Mouse (Mus musculus) lung, embryonic 15.5 days (tissue): ENCODE measurements at regions not wholly inside any gene's neighbourhood (a gene's known extent, or its start where the extent isn't known, plus 50 kb on each side); places are given as distances from the start of the nearest gene placed in this dataset.
A peak's percentile ranks its signal among the peaks of the same experiment; 100 is the strongest.

ENCODE experiments used
- ATAC-seq: fragments of 200-750 bp; cut with Nextera tagmentation; 2 replicates; pipeline ENCODE4 v1.8.0; 2017; ENCODE audit warnings: moderate number of reproducible peaks, borderline replicate concordance; ENCODE audit not compliant: low FRiP score, low TSS enrichment; ENCODE audit errors: extremely low read depth
- H3K27ac ChIP-seq: fragments of 300-500 bp; sonication (generic); 2 replicates; pipeline ENCODE4 v1.5.1; 2015; ENCODE audit warnings: moderate library complexity, mild to moderate bottlenecking, inconsistent platforms
- H3K27me3 ChIP-seq: fragments of 300-500 bp; sonication (generic); 2 replicates; pipeline ENCODE4 v1.6.1; 2015; ENCODE audit warnings: inconsistent platforms
- H3K36me3 ChIP-seq: fragments of 300-500 bp; sonication (generic); 2 replicates; pipeline ENCODE4 v1.6.1; 2015; ENCODE audit warnings: inconsistent platforms
- H3K4me1 ChIP-seq: fragments of 300-500 bp; sonication (generic); 2 replicates; pipeline ENCODE4 v1.6.1; 2015; ENCODE audit warnings: inconsistent platforms
- H3K4me2 ChIP-seq: fragments of 300-500 bp; sonication (generic); 2 replicates; pipeline ENCODE4 v1.6.1; 2015; ENCODE audit warnings: inconsistent platforms, mild to moderate bottlenecking, moderate library complexity
- H3K4me3 ChIP-seq: fragments of 300-500 bp; sonication (generic); 2 replicates; pipeline ENCODE4 v1.5.1; 2015; ENCODE audit warnings: mild to moderate bottlenecking, inconsistent platforms
- H3K9ac ChIP-seq: fragments of 300-500 bp; sonication (generic); 2 replicates; pipeline ENCODE4 v1.6.1; 2015; ENCODE audit warnings: inconsistent platforms
- H3K9me3 ChIP-seq: fragments of 300-500 bp; sonication (generic); 2 replicates; pipeline ENCODE4 v1.6.1; 2016; ENCODE audit warnings: inconsistent platforms
- WGBS: fragments of 180-500 bp; shearing (Covaris S2); methylation state at CpG from one replicate; pipeline ENCODE4 v1.1.7; 2015; 5-methylcytosine and 5-hydroxymethylcytosine counted together

DNA sequence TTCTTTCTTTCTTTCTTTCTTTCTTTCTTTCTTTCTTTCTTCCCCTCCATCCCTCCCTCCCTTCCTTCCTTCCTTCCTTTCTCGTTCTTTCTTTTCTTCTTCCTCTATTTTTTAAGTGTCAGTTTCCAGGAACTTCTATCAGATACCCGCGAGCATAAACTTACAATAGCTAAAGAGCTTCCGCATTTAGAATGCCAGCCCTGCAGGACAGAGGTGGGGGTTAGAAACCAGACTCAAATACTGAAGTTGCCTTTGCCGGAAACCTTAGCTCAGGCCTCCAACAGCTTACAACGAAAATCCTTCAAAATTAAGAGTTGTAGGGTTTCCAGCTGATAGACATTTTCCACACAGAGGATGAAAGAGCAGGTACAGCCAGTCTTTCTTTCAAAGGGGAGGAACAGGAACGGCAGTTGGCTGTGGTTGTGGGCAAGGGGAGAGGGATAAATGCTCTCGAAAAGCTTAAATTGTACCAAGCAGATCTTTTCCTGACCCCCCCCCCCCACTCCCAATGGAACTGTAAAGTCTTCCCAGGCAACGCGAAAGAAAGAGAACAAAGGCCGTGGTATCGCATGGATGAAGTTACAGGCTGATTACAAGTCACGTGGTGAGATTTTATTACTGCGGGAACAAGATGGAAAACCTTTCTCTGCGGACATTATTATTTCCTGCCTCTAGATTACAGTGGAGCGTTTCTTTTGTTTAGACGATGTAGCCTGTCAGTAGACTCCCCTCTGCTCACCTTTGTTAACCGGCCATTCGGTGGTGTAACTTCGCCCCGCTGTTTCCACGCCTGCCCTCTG lies 159.2 kb downstream of the Tgfb2 start:
- Histone ChIP-seq H3K27ac (no peak overlapping the region), H3K9me3 (no peaks in the 10 kb centered on the region), H3K4me3 (no peak overlapping the region), H3K9ac (no peak overlapping the region), H3K4me2 (no peak overlapping the region), H3K27me3 (no peaks in the 10 kb centered on the region), H3K4me1 (0 out of 2 replicates have a peak, but pooled peaks cover 2% of the 10 kb centered on the region), H3K36me3 (no peaks in the 10 kb centered on the region)
- 64% methylated on average over 22 of the region's 22 CpGs for WGBS
- ATAC-seq: no peak

DNA sequence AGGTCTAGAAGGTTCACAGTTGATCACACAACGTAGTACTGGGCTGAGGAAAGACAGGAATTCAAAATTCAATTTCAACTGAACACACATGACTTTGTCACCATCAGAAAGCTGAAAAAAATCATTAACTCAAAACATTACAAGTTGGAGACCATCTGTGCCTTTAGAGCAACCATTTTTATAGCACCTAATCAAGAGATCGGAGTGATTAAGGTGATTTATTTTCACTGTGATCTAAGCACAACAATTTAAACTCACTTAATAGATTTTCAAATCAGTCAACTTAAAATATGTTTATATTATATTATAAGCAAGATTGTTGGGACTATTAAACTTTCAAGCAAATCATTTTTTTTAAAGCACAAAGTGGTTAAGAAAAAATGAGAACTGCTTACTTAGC lies 165.7 kb downstream of the Tgfb2 start:
- no peak for ATAC-seq
- H3K9me3 ChIP-seq: no peaks in the 10 kb centered on the region
- H3K4me2 ChIP-seq: no peak overlapping the region
- no peak overlapping the region for H3K27ac ChIP-seq
- H3K4me3 ChIP-seq: no peak overlapping the region
- no peaks in the 10 kb centered on the region for H3K27me3 ChIP-seq
- H3K36me3 ChIP-seq: no peaks in the 10 kb centered on the region
- no peaks in the 10 kb centered on the region for H3K4me1 ChIP-seq
- 55% methylated on average over 2 of the region's 2 CpGs for WGBS
- H3K9ac ChIP-seq: no peak overlapping the region

DNA sequence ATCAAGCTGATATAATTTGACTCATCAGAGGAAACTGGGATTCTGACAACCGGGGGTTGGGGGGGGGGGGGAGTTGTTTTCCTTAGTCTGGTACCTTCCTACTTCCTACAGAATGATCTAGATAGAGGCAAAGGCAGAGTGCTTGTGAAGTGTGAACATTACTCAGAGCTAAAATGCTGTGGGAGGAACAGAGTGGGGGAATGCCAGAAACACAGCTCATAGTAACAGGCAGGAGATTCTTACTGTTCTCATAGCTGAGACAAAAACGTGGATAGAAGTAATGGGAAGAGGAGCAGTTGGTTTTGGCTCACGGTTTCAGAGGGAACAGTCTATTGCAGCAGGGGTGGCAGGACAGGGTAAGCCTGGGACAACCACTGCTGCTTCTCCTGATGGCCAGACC lies 167.6 kb downstream of the Tgfb2 start:
- no peak for ATAC-seq
- H3K4me3 ChIP-seq: no peak overlapping the region
- no peak overlapping the region for H3K4me2 ChIP-seq
- no peak overlapping the region for H3K27ac ChIP-seq
- WGBS: 73% methylated on average over 3 of the region's 3 CpGs
- no peak overlapping the region for H3K9ac ChIP-seq
- H3K4me1 ChIP-seq: no peaks in the 10 kb centered on the region
- H3K27me3 ChIP-seq: no peaks in the 10 kb centered on the region
- H3K36me3 ChIP-seq: no peaks in the 10 kb centered on the region
- no peaks in the 10 kb centered on the region for H3K9me3 ChIP-seq

DNA sequence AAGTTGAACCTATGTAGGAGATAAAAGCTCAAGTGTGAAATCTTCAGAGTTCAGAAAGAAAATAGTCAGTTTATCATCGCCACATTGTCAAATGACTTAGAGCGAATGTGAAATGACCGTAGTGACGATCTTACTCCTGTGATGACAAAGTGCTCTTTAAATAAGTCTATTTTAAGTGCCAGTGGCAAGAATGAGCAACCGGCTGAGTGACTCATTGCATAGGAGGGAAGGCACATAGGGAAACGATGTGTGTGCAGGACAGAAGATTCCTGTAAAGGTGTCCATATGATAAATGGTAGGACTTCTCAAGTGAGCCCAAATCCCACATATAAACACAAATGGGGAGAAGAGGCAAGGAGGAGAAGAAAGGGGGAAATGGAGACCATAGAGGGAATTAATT lies 189.8 kb downstream of the Tgfb2 start:
- no peak overlapping the region for H3K27ac ChIP-seq
- H3K4me2 ChIP-seq: no peak overlapping the region
- no peak overlapping the region for H3K4me3 ChIP-seq
- 56% methylated on average over 6 of the region's 6 CpGs for WGBS
- no peaks in the 10 kb centered on the region for H3K36me3 ChIP-seq
- no peaks in the 10 kb centered on the region for H3K9me3 ChIP-seq
- ATAC-seq: no peak
- H3K9ac ChIP-seq: no peak overlapping the region
- H3K27me3 ChIP-seq: no peaks in the 10 kb centered on the region
- H3K4me1 ChIP-seq: peaks cover 4% of the 10 kb centered on the region

GRCm38 (mm10) chr1:186515071-186515470 lies 190.7 kb downstream of the Tgfb2 start:
- H3K27ac ChIP-seq: no peak overlapping the region
- 35% methylated on average over 2 of the region's 2 CpGs for WGBS

DNA sequence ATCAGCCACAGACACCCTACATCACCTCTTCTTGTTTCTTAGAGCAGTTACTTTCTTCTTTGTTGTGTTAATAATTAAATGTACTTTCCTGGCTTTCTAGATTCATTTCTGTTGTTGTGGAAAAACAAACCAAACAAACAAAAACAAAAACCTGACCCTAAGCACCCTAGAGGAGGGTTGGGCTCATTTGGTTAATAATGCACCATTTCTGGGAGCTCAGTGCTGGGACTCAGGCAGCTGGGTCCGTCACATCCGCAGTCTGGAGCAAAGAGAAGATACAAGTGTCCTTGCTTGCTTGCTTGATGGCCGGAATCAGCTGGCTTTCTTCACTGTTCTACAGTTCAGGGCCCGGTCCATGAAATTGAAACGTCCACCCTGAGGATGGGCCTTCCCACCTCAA lies 191.9 kb downstream of the Tgfb2 start:
- H3K9me3 ChIP-seq: no peaks in the 10 kb centered on the region
- no peak overlapping the region for H3K4me3 ChIP-seq
- no peaks in the 10 kb centered on the region for H3K27me3 ChIP-seq
- ATAC-seq: no peak
- no peaks in the 10 kb centered on the region for H3K36me3 ChIP-seq
- peaks cover 9% of the 10 kb centered on the region for H3K4me1 ChIP-seq
- no peak overlapping the region for H3K27ac ChIP-seq
- 91% methylated on average over 5 of the region's 5 CpGs for WGBS
- H3K4me2 ChIP-seq: no peak overlapping the region
- no peak overlapping the region for H3K9ac ChIP-seq

More at GRCm38 (mm10) chr1:186515071-186515470, 190.7 kb downstream of the Tgfb2 start:
- Histone ChIP-seq H3K27me3 (no peaks in the 10 kb centered on the region), H3K9me3 (no peaks in the 10 kb centered on the region), H3K4me3 (no peak overlapping the region), H3K4me1 (peaks cover 4% of the 10 kb centered on the region), H3K36me3 (no peaks in the 10 kb centered on the region), H3K4me2 (no peak overlapping the region), H3K9ac (no peak overlapping the region)
- ATAC-seq: no peak

DNA sequence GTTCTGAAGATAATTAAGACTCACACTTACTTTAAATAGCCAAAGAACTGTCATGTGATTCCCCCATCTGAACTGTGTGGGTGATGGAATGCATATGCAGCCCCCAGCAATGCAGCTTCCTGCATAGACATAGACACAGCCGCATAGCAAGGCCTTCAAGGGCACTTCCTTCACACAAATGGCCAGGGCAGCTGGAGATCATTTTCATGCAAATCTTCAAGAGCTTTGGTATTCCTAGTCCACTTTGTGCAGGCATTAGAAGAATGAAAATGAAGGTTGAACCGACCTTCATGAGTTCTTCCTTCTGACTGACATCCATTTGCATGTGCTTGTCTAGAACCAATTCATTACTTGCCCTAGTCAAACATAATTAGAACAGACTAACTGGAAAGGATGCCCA lies 195.3 kb downstream of the Tgfb2 start:
- Histone ChIP-seq H3K27ac (no peak overlapping the region), H3K9me3 (no peaks in the 10 kb centered on the region), H3K27me3 (no peaks in the 10 kb centered on the region), H3K36me3 (no peaks in the 10 kb centered on the region), H3K4me1 (peaks cover 22% of the 10 kb centered on the region), H3K9ac (no peak overlapping the region), H3K4me2 (no peak overlapping the region), H3K4me3 (no peak overlapping the region)
- WGBS: 43% methylated on average over 2 of the region's 2 CpGs
- ATAC-seq: no peak

GRCm38 (mm10) chr1:186508358-186508757 lies 197.4 kb downstream of the Tgfb2 start:
- 10% methylated on average over 7 of the region's 7 CpGs for WGBS
- Histone ChIP-seq H3K9ac (no peak overlapping the region), H3K4me1 (peaks cover 17% of the 10 kb centered on the region; the same call in 1 of the 2 replicates), H3K36me3 (no peaks in the 10 kb centered on the region), H3K9me3 (no peaks in the 10 kb centered on the region), H3K4me2 (no peak overlapping the region), H3K27me3 (no peaks in the 10 kb centered on the region), H3K27ac (peak overlapping the region; percentile 53; the same call in 1 of the 2 replicates), H3K4me3 (no peak overlapping the region)
- ATAC-seq: peak; percentile 33; the same call in 1 of the 2 replicates

- peak; percentile 74 for ATAC-seq
- Histone ChIP-seq H3K9me3 (no peaks in the 10 kb centered on the region), H3K4me2 (no peak overlapping the region), H3K27me3 (no peaks in the 10 kb centered on the region), H3K36me3 (no peaks in the 10 kb centered on the region), H3K9ac (no peak overlapping the region), H3K4me1 (peaks cover 17% of the 10 kb centered on the region; the same call in 1 of the 2 replicates), H3K27ac (peak overlapping the region; percentile 53; the same call in 1 of the 2 replicates), H3K4me3 (no peak overlapping the region)
- WGBS: 36% methylated on average over 8 of the region's 8 CpGs
Observed at GRCm38 (mm10) chr1:186507956-186508355, 197.8 kb downstream of the Tgfb2 start.

- no peak overlapping the region for H3K4me3 ChIP-seq
- H3K27me3 ChIP-seq: no peaks in the 10 kb centered on the region
- WGBS: 89% methylated on average over 7 of the region's 7 CpGs
- peaks cover 17% of the 10 kb centered on the region; the same call in 1 of the 2 replicates for H3K4me1 ChIP-seq
- ATAC-seq: no peak
- no peak overlapping the region for H3K4me2 ChIP-seq
- no peaks in the 10 kb centered on the region for H3K36me3 ChIP-seq
- no peaks in the 10 kb centered on the region for H3K9me3 ChIP-seq
- no peak overlapping the region for H3K9ac ChIP-seq
- no peak overlapping the region for H3K27ac ChIP-seq
Observed at GRCm38 (mm10) chr1:186506517-186506916, 199.3 kb downstream of the Tgfb2 start.

GRCm38 (mm10) chr1:186505912-186506311 lies 199.9 kb downstream of the Tgfb2 start:
- H3K36me3 ChIP-seq: no peaks in the 10 kb centered on the region
- H3K4me3 ChIP-seq: no peak overlapping the region
- H3K27me3 ChIP-seq: no peaks in the 10 kb centered on the region
- H3K4me1 ChIP-seq: peaks cover 17% of the 10 kb centered on the region; the same call in 1 of the 2 replicates
- no peak overlapping the region for H3K4me2 ChIP-seq
- no peak overlapping the region for H3K9ac ChIP-seq
- ATAC-seq: no peak
- WGBS: 56% methylated on average over 1 of the region's 1 CpGs
- H3K9me3 ChIP-seq: no peaks in the 10 kb centered on the region
- H3K27ac ChIP-seq: no peak overlapping the region

- H3K4me3 ChIP-seq: no peak overlapping the region
- ATAC-seq: no peak
- H3K4me1 ChIP-seq: peaks cover 17% of the 10 kb centered on the region; the same call in 1 of the 2 replicates
- no peaks in the 10 kb centered on the region for H3K36me3 ChIP-seq
- H3K9me3 ChIP-seq: no peaks in the 10 kb centered on the region
- H3K27ac ChIP-seq: no peak overlapping the region
- H3K27me3 ChIP-seq: no peaks in the 10 kb centered on the region
- WGBS: 86% methylated on average over 6 of the region's 6 CpGs
- H3K9ac ChIP-seq: no peak overlapping the region
- H3K4me2 ChIP-seq: no peak overlapping the region
Observed at GRCm38 (mm10) chr1:186505051-186505711, 200.6 kb downstream of the Tgfb2 start.
